Mouse (Mus musculus) 3134 (cell line): ENCODE data around the gene Smim7.

ENCODE experiments used
- DNase-seq: peaks from one replicate; pipeline ENCODE4 v3.0.0-alpha.2; 2011; ENCODE audit warnings: low spot score; ENCODE audit not compliant: insufficient read length; ENCODE audit errors: extremely low read depth

Smim7 gene

GRCm38 (mm10) chr8:72570633-72571610 lies at the start of gene Smim7:
TSS of gene Smim7 (minus strand) at chr8:72571088.
- peak; percentile 95 for DNase-seq

GRCm38 (mm10) chr8:72590198-72590597 lies 19.3 kb upstream of the Smim7 start:
- DNase-seq, result no peak

- no peak for DNase-seq
Observed at GRCm38 (mm10) chr8:72589286-72589685, 18.4 kb upstream of the Smim7 start.

GRCm38 (mm10) chr8:72588865-72589264 lies 18.0 kb upstream of the Smim7 start:
- no peak for DNase-seq

GRCm38 (mm10) chr8:72587806-72588205 lies 16.9 kb upstream of the Smim7 start:
- DNase-seq, result no peak

GRCm38 (mm10) chr8:72584390-72584789 lies 13.5 kb upstream of the Smim7 start:
- no peak for DNase-seq

- DNase-seq, result peak; percentile 63
Observed at GRCm38 (mm10) chr8:72583056-72583771, 12.3 kb upstream of the Smim7 start.

GRCm38 (mm10) chr8:72579374-72579773 lies 8.5 kb upstream of the Smim7 start:
- no peak for DNase-seq

- no peak for DNase-seq
Observed at GRCm38 (mm10) chr8:72577941-72578340, 7.1 kb upstream of the Smim7 start.

- DNase-seq, result no peak
Observed at GRCm38 (mm10) chr8:72577266-72577665, 6.4 kb upstream of the Smim7 start.

GRCm38 (mm10) chr8:72575915-72576314 lies 5.0 kb upstream of the Smim7 start:
- DNase-seq, result no peak

GRCm38 (mm10) chr8:72573450-72573849 lies 2.6 kb upstream of the Smim7 start:
- DNase-seq, result no peak

GRCm38 (mm10) chr8:72572507-72572906 lies 1.6 kb upstream of the Smim7 start:
- no peak for DNase-seq

GRCm38 (mm10) chr8:72571611-72572473 lies 954 bp upstream of the Smim7 start, which contains the start of gene Tmem38a:
TSS of gene Tmem38a (plus strand) at chr8:72572055.
- peak; percentile 78 for DNase-seq

GRCm38 (mm10) chr8:72565970-72566369 lies 4.9 kb downstream of the Smim7 start:
- DNase-seq, result no peak

GRCm38 (mm10) chr8:72561111-72561689 lies 9.7 kb downstream of the Smim7 start:
- DNase-seq, result no peak

- DNase-seq, result no peak
Observed at GRCm38 (mm10) chr8:72555770-72556169, 15.1 kb downstream of the Smim7 start.

GRCm38 (mm10) chr8:72549314-72549892 lies 21.5 kb downstream of the Smim7 start:
- no peak for DNase-seq

GRCm38 (mm10) chr8:72548644-72549313 lies 22.1 kb downstream of the Smim7 start:
- no peak for DNase-seq
